Mouse (Mus musculus) CD4-positive helper T cell, adult 2 months (primary cell): ENCODE measurements around the gene Rab3il1.

ENCODE experiments used
- DNase-seq: peaks from one replicate; pipeline ENCODE4 v3.0.0-alpha.2; 2012; ENCODE audit warnings: low read depth, missing footprints, low spot score

The Rab3il1 gene

DNA sequence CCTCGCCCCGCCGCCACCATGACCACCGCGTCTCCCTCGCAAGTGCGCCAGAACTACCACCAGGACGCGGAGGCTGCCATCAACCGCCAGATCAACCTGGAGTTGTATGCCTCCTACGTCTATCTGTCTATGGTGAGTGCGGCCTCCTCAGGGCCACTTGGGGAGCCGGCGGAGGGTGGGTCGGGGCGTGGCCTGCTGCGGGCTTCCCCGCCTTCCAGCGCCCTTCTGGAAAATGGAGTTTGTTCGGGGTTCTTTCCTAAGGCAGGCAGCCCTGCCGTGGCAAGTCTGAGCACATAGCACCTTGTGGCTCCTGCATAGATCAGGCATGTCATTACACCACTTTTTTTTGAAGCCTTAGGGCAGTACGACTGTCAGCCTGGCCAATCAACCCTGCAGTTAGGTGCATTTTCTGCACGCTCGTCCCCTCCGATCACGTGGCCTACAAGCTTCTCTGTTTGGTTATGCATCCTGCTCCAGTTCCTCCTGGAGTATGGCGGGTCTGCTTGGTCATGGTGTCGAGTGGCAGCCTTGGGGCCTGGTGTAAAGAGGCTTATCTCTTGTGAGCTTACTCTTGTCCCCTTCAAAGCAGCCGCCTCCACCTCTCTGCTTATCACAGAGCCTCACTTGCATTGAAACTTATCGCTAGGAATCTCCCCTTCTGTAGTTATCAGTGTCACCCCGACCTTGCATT, 18.5 kb upstream of the Rab3il1 start:
- DNase-seq: no peak

DNA sequence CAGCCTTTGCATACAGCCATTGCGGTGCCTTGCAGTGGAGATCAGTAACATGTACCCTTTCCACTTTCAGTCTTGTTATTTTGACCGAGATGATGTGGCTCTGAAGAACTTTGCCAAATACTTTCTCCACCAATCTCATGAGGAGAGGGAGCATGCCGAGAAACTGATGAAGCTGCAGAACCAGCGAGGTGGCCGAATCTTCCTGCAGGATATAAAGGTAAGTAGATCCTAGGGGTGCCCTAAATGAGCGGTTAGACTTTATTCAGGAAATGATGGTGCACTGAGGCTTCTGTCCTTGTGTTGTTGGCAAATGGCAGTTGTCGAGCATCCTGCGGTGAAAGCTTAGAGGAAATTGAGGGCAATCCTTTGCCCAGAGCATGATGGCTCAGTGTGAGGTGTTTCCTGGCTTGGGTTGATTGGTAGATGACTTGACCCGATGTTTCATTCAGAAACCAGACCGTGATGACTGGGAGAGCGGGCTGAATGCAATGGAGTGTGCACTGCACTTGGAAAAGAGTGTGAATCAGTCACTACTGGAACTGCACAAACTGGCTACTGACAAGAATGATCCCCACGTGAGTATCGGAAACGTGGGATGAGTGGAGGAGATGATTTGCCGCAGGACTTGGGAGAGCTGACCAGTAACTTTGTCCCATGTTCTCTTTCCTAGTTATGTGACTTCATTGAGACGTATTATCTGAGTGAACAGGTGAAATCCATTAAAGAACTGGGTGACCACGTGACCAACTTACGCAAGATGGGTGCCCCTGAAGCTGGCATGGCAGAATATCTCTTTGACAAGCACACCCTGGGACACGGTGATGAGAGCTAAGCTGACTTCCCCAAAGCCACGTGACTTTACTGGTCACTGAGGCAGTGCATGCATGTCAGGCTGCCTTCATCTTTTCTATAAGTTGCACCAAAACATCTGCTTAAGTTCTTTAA, 17.1 kb upstream of the Rab3il1 start:
- peak; percentile 70 for DNase-seq

DNA sequence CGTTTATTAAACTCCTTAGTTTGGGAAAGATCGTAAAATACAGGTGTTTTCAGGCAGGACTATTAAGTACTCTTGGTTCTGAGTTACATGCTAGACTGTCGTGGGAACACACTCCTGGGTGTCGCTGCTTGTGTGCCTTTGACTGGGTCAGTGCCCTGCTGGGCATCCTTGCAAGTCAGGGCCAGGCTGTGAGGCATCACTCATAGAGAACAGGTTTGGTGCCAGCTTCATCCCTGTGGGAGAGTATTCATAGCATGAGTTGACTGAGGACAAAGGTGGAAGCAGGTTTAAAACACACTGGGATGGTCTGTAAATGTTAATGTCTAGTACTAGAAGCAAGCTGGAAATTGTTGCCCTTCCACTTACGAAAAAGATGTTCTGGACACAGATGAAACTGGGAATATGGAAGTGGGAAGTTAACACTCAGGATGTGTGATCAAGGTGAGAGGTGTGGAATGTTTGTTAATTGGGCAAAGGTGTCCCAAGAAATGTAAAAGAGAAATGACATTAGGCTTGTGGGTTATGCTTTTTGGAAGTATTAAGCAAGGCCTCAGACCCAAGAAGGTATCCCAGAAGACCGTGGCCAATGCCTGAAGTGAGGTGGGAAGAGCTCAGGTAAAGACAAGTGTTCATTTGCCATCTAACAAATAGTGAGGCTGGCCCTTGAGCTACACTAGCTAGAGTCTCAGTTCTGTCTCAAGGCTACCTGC, 16.1 kb upstream of the Rab3il1 start:
- DNase-seq: peak; percentile 7

DNA sequence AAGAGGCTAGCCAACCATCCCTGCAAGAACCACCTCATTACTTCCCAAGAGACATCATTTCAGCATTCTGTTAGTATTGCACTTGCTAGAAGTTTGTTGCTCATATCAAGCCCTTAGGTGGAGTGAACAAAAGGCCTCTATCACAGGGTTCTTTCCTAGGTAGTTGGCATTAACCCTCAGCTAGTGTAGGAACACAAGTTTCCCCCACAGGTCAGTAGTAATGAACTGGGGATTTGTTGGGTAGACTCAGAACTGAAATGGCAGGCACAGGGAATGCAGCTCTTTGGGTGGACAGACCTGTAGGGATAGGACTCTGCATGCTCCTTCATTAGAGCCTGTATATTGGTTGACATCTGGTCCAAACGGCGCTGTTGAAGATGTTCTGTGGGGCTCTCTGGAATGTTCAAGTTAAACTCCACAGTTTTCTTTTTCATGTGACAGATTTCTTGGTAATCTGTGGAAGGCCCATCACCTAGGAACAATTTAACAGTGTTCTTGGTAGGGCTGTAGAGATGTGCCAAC, 15.5 kb upstream of the Rab3il1 start:
- no peak for DNase-seq

DNA sequence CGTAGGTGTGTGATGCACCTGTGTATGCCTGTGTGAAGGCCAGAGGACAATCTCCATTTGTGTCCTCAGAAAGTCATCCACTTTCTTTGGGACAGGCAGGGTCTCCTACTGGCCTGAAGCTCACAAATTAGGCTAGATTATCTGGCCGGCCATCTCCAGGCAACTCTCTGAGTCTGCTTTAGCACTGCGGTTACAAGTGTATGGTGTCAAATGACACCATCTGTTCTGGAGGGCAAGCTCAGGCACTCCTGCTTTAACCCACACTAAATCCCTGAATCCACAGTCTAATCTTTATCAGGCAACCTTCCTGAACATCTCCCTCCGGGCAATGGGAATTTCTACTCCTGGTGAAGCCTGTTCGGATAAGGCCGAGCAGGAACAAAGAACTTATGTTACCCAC, 14.3 kb upstream of the Rab3il1 start:
- DNase-seq: no peak

DNA sequence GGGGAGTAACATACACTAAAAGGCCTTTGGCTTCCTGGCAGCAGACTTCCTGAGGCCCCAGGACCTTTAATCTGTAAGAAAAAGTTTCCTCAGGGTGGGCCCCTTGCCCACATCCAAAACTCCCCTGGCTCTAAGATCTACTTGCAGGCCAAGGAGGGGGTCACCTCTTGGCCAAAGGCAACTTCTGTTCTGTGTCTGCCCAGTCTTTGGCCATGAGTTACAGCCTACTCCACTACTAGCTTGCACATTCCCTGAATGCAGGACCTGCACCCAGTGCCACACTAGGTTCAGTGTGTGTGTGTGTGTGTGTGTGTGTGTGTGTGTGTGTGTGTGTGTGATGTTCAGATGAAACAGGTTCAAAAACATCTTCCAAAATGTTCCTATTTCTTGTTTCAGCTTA, 13.9 kb upstream of the Rab3il1 start:
- no peak for DNase-seq

DNA sequence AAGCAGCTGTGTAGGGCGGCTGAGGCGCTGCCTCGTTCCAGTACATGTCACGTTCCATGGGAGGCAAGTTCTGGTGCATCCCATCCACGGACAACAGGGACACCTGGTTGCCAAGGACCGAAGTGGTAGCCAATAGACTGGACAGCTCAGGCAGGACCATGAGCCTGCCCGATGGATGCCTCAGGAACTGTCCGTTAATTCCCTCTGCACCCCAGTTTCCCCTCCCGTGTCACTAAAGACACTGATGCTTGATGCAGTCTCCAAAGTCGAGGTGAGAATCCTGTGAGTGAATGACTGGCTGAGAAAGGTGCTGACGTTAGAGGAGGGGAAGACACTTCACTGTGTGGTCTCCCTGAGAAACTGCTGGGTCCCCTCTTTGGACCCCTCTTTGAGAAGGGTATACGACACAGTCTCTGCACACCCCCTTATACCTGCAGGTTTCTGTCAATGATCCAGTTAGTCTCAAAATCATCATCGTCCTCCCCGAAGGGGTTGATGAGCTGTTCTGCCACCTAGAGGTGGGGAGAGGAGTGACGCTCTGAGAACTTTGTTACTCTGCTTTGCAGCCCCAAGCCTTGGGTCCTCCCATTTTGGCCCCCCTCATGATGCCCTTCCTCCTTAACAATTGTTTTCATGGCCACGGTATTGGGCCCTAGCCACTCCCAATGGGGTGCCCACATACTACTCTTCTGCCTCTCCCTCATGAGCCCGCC, 12.1 kb upstream of the Rab3il1 start:
- DNase-seq: peak; percentile 48

DNA sequence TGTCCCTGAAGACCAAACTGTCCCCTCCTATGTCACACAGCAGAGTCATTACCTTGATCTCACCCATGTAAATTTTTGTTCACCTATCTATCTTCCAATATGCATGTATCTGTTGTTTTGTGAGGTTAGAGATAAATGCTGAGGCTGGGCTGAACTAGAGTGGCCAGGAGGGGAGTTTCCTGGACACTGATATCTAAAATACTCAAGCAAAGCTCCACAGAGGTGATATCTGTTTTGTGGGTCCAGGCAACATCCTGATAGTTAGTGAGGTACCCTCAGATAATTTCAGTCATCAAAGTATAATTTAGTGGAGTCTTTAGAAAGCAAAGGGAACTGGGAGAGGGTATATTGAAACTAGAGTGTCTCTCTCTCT, 11.6 kb upstream of the Rab3il1 start:
- no peak for DNase-seq

DNA sequence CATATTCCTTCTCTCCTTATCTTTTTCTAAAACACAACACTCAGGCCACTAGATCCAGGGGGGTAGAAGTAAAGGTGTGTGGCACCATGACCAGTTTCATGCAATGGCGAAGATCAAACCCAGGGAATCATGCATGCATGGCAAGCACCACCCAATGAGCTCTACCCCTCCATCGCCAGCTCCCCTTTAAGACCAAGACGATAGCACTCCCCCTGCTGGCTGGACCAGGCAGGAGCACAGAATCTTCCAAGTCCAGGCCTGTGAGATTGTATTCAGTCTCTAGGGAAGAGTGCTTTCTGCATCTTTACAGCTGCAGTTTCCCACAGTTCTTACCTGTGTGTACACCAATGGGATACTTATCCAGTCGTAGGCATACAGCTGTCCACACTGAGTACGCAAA, 10.2 kb upstream of the Rab3il1 start:
- peak; percentile 78 for DNase-seq

DNA sequence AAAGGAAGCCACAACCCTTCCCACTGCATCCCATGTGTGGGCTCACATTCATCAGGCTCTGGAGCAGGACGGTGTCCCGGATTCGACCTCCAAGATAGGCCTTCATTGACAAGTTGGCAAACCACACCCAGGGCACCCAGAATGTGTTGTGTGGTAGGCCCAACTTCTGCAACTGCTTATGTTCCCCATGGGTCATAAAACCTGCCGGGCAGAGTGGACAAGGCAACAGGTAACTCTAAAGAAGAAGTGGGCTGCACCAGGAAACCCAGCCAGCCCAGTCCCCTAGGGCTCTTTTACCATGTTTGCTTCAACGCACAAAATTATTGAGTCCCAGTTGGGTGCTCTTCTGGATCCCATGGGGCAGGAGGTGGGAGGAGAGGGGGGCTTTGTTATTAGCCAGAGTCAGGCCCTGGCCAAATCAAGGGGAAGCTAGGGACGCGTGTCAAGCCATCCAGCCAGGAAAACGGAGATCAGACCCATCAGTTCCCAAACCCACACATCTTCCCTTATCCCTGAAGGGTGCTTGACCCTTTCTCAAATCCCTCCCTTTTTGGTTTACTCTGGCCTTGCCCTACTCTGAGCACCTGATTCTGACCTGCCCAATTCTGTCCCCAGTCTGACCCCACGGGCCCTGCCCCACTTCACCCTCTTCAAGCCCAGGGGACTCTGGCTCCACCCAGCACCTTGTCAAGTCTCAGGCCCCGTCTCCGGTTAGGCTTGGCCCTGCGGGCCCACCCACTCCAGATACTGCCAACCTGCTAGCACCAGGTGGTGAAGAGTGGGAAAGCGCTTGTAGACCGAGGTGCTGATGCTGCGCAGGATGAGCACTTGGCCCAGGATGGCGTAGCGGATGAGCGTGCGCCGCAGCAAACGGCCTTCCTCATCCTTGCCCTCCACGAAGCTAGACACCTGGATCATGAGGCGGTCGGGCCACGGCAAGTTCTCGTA, 9.2 kb upstream of the Rab3il1 start:
- no peak for DNase-seq

DNA sequence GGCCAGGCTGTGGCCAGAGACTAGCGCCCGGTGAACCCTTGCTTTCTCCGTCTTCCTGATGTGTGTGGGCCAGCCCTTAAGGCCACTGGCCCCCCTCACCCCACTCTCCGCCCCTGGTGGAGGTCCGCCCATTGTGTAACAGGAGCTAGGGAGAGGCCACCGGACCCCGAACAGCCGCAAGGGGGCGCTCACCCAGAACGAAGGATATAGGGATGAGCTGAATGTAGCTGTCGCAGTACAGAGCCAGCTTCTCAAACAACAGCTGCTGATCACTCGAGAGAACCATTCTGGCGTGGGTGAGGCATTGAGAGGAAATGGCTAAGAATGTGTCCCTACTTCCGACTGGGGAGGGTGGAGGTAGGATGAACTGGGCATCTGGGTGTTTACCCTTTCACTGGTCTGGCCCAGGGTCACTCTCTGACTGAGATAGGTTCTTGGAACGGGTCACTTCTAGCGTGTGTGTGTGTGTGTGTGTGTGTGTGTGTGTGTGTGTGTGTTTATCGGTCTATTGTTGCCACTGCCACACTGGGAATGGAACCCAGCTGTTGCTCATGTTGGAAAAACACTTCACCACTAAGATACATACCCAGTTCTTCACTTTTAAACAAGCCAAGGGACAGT, 8.3 kb upstream of the Rab3il1 start:
- DNase-seq: peak; percentile 75

DNA sequence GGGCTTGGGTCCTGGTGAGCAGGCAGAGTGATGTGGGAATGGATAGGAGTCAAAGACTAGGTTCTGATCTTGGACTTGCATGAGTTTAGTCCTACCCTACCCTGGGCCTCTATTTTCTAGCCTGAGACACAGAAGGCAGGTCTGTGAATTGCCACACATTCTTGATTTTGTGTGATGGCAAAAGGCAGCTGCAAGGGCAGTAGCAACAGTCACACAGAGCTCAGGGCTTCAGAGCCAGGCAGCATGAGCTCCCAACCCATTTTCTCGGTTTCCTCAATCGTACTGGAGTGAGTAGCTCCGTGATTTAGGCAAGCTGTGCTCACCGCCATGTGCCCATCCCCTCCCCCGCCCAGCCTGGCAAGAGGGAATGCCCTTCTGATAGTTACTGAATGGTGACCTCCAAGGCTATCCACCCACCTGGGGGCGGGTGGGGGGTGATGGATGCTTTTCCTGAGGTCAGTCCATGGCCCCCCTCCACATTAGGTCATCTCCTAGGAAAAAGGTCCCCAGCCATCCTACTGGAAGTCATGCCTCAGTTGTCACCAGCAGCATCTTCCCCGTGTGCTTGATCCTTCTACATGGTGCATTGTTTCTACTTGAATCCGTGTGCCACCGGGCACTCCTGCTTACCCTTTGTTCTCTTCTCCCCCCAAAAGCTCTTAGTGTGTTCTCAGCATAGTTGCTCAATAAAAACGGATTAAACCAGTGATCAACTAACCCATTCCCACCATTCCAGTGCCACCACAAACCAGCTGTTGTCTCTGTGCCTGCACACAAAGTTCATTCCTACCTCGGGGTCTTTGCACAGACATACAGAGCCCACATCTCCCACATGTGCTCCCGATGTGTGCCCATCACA, 4.0 kb upstream of the Rab3il1 start:
- DNase-seq: no peak

DNA sequence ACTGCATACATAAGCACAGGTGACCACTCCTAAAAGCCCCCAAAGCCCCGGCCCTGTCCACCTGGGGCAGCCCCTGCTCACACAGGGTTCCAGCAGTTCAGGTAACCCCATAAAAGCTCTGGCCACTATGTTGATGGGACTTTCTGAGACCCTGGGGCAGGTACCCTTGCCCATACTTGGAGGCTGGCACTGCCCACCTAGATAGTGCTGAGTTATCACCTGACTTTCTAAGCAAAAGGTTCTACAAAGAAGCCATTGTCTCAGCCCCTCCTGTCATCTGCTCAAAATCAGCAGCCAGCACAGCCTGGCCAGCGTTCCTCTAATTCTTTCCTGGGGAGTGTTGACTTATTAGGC, 3.4 kb upstream of the Rab3il1 start:
- DNase-seq: no peak

DNA sequence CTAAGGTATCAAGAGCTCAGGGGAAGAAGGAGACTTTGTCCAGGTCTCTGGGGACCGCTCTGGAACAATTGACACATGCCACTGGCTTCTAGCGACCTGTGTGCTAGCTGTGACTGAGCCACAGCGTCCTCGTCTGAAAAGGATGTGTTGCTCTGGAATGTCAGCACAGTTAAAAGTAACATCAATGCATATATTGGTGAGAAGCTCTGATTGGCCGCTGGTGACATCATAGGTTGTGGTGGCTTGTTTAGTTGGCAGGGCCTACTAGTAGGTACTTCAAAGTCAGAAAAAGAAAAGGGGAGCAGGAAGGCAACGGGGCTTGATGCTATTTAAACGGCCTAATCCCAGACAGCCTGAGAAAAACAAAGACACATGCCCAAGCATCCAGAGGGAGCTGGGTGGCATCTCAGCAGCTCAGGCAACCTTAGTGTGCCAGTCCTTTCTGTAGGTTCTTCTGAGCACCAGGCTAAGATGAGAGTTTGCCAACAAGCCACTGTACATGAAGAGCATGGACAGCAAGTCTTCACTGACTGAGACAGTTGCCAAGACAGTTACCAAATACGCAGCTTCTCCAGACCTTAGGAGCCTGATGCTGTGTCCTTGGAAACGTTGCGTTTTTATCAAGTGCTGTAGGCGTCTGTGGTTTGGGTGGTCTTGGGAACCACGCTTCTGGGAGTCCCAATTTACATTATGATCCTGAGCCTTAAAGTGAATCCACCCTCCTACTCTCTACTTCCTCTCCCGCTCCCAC, 2.6 kb upstream of the Rab3il1 start:
- DNase-seq: no peak

DNA sequence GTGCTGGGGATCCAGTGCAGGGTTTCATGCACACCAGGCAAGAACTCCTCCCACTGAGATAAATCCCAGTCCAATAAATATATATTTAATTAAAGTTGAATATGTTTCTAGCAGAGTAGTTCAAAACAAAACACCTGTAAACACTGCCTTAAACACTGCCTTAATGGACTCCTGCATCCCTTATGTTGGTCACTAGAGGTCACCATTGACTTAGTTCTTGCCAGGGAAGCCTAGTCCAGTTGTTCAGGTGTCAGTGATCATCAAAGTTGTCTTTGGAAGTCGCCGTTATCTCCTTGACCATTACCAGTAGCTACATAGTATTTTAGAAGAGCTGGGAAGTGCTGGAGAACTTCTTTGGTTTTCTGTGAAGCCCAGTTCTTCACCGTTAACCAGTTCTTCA, 1.1 kb upstream of the Rab3il1 start:
- no peak for DNase-seq

DNA sequence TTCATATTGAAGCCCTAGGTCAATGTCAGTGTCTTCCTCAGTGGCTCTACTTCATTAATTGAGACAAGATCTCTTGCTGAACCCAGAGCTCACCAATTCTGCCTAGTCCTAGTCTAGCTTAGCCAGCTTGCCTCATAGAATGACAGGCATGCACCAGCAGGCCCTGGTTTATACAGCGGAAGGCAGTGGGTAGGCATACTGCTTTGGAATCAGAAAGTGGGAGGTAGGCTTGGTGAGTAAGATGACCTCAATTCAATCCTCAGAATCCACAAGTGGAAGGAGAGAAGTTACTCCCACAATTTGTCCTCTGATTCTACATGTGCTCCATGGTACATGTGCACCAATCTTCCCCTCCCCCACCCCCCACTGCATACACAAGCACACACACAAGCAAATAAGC, 2.2 kb downstream of the Rab3il1 start:
- no peak for DNase-seq

DNA sequence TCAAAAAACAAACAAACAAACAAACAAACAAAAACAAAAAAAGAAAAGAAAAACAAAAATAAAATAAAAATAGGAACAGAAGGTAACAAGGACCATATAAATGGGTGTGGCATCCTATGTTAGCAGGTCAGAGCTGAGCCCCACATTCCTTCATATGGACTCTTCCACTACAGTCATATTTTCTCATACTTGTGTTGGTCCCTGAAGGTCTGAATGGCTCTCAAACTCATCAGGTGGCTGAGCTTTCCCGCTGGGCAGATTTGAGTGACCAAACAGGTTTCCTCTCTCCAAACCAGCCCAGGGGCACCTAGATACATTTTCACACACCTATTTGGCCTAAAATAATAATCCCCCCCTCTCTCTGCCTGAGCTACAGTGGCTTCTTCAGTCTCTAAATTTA, 9.9 kb downstream of the Rab3il1 start:
- no peak for DNase-seq

DNA sequence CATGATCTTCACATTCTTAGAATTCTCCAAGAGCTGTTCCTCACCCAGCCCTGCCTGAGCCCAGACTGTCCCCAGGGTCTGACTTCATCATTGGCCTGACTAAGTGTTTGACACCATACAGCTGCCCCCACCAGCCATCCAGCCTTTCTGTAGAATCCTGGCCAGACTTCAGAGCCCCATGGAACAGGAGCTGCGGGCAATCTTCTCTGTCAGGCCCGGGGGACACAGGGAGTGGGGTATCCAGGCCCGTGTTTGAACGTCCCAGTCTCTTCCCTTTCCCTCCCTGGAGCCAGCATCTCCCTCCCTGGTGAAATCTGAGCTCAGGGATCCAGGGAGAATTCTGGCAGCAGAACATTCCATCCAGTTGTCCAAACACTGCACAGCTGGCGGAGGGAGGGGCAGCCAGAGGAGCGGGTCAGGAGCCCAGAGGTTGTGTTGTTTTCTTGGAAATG, 11.4 kb downstream of the Rab3il1 start:
- DNase-seq: no peak
